Mouse (Mus musculus): ENCODE results near the gene Cideb.

Gene Cideb

DNA sequence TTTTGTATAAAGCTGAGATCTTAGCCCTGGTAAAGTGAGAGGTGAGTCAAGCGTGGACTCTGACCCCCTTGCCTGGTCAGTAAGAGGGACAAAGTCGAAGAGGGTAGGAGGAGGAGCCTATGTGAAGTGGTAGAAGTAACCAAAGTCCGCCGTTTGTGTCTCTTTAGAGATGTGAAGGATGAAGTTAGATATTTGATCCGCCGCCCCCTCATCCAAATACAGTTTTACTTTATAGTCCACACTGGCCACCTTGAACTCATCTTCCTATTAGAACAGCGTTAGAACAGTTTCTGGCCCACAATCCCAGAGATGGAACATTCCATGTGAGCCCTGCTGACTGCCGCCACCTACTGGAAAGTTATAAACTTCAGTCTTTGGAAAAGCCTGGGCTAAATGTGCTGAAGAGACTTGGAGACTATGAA, at the start of gene Cideb:
TSS of gene Cideb (minus strand) at position 96 of the 422 bp plus-strand sequence.
- peak; percentile 62 to 73 for DNase-seq

DNA sequence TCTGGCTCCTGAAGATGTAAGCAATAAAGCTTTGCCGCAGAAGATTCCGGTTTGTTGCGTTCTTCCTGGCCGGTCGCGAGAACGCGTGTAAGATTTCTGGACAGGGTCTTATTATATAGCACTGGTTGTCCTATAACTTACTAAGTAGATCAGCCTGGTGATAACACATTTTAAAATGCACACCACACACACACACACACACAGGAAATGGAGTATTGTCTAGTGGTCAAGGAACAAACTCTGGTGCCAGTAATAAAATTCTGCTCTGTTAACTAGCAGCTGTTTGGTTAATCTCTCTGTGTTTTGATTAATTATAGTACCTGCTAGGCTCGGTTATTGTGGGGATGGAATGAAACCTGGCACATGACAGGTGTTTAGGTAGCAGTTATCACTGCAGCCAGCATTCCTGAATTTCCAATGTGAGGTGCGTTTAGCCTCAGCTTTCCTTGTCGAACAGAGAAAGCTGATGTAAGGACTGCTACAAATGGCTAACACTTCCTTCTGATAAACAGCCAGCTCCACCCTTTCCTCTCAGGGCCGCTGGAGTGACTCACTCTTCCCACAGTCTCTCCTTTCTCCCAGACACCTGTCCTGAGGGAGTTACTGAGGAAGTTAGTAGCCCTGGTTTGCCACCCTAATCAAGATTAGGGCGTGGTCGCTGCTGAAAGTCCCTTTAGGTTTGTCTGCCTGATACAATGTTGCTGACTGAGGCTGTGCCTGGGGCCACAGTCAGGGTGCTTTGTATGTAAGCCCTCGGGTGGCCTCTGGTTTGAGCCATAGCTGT, 37.3 kb upstream of the Cideb start:
- peak in 1 of 2 experiments; percentile 6 for DNase-seq

DNA sequence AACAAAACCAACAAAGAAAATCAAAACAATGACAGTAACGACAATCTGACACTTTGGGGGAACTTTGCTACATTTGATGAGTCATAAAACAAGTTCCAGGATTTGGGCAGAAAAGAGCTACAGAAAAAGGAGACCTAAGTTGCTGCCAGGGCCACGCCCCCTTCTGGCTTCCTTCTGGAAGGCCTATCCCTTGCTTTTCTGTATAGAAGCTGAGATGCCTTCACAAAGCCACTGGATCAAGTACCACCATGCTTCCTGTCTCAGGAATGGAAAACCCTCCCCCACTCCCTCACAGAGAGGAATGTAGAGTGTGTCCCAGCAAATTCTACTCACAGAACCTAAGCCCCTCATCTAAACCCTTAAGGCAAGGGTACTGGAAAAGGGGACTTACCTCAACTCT, 35.7 kb upstream of the Cideb start:
- DNase-seq = peak in 1 of 2 experiments; percentile 37

DNA sequence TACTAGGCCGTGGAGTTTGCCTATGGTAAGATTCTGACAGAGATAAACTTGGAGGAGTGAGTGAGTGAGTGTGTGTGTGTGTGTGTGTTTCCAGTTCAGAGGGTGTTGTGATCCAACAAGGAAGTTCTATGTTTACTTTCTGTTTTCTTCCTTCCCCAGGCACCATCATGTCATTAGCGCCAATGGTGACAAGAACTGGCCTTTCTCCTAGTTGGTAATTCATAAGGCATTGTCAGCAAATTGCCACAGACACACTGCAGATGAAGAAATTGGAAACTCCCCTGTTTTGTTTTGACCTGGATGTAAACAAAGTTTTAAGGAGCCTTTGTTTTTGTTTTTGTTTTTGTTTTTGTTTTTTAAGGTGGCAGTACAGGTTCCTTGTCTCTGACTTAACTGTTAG, 35.2 kb upstream of the Cideb start:
- DNase-seq = no peak

DNA sequence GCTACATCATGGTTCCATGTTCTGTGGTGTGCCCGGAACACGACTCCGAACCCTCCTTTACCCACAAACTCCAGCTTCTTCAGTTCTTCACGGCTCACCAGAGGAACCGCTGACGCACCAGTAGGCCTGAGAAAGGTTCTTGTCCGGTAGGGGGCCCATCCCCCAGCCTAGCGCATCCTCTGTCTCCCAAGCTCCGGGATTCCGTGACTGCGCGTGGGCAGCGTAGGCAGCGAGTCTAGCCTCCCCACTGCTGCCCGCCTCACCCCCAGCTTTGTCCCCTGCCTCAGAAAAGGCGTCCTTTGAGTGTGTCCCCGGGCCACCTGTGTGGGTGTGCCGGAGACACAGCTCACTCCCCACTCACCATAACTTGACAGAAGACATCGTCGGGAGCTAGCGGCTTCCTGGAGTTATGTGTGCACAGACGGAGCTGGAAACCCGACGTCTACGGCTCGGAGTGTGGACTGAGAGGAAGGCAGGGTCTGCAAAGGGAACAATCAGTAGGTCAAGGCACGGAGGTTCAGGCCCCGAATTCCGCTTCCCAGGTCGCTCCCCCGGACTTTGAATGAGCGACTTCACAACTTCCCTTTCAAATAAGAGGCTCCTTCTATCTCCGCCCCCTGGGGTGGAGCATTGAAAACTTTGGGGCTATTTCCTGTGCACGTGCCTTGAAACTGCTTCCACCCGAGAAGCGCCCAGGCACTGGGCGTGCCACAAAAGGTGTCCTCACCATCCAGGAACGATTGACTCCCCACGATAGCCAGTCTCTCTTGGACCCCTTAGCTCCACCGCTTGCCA, 30.2 kb upstream of the Cideb start, which contains the start of gene Ripk3:
TSS of gene Ripk3 (minus strand) at position 610 of the 795 bp plus-strand sequence.
- DNase-seq = peak; percentile 49 to 66

DNA sequence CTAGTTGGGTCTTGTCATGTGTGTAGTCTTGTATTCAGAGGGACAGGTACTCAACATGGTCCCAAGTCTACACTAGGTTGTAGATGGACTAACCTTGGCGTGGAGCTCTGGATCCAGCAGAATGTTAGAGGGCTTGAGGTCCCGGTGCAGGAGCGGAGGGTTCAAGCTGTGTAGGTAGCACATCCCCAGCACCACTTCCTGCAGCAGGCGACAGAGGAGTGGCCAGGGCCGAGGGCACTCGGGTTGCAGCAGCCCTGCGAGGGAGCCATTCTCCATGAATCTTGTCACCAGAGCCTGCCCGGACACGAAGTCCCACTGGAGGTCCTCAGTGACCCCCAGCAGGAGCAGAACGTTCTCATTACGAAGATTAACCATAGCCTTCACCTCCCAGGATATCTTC, 29.5 kb upstream of the Cideb start:
- peak in 1 of 2 experiments; percentile 11 for DNase-seq

DNA sequence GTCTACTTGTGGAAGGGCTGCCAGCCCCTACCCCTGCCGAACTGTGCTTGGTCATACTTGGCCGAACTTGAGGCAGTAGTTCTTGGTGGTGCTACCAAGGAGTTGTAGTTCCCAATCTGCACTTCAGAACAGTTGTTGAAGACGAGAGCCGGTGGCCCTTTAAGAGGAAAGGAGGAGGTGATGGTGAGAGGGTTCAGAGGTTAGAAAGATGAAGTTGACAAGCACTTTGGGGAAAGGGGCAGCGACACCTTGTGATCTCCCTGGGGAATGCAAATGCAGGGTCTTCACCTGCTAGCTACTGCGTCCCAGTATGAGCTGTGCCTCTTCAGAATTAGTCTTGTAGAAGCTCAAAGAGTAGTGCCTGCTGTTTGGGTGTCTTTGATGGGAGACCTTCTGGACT, 26.9 kb upstream of the Cideb start:
- peak; percentile 39 to 54 for DNase-seq

DNA sequence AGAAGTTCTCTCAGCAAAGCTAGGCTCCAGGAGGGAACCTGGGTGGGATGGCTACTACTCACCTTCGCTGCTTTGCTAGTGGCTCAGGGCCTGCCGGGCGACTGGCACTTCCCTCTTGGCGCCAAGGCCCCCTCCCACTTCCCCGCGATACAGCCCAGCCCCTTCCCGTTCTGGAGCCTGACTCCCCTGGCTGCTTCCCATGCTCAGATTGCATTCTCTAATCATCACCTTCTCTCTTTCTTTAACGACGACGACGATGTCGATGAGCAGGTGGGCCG, 25.6 kb upstream of the Cideb start, which contains the start of gene Adcy4:
TSS of gene Adcy4 (minus strand) at position 138 of the 278 bp plus-strand sequence.
- peak; percentile 44 to 58 for DNase-seq

DNA sequence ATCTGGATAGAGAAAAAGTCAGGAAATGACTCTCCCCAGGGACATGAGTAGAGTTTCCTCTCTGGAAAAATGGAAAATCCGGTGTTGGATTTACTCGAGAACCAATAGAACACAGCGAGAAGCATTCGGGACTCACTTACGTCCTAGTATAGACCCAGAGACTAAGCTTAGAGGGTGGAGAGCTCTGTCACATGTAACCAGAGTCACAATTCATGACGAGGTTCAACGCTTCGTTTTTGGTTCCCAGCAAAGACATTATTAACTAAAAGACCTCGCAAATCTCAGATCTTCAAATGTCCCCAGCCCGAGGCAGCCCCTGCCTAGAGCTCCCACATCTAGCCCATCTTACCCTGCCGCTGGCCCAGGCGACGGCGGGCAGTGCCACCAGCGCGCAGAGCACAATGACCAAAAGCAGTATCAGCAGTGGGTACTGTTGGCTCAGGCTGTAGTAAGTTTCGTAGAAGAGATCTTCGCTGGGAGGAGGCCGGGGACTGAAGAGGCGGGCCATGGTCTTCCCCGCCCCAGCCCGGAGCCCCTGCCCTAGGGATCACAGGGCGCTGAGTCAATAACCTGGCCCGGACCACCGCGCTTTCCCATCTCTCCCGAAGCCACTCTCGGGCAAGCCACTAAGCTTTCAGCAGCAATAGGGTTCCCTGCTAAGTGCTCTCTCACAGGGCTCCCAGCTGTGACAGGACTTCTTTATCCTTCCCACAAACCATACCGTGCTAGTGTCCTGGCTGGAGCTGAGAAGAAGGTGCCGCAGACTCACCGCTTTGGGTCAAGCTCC, 25.1 kb upstream of the Cideb start:
- peak; percentile 39 to 56 for DNase-seq

DNA sequence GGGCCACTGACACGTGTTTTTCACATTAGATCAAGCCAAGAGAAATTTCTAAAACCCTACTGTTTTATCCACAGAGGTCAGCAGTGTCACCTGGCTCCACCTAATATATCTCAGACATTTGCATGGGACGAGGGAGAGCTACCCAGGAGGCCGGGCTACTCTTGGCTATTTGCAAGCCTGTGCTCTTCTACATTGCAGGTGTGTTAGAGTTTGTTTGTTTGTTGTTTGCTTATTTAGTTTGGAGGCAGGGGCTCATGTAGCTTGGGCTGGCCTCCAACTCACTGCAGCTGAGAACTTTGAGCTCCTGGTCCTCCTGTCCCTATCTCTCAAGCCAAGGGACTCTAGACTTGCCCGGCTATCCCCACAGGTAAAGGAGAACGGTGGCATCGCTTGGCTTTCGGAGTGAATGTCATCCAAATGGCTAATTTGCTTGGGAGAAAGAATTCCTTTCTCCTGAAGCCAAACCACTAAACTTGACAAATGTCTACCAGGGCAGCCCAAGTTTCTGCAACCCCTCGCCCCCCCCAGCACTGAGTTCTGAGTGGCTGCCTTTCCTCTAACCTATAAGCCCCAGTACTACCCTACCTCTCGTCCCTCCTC, 24.2 kb upstream of the Cideb start:
- peak; percentile 30 to 39 for DNase-seq

DNA sequence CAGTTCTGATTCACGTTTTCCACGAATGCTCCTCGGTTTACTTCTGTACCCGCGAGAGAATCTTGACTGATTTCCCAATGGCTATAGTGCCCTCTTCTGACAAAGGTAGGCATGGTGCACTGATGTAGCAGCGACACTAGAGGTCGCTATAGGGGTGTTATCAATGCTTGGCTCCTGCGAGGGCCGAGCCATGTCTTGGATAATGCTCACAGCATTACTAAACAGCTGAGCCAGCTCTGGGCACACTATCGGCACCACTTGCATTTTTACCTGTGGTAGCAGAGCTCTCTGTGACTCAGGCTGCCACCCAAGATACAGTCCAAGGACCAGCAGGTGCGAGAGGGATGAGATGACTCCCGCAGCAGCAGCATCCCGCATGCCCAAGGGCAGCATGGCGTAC, 23.1 kb upstream of the Cideb start:
- DNase-seq = peak; percentile 68 to 80

DNA sequence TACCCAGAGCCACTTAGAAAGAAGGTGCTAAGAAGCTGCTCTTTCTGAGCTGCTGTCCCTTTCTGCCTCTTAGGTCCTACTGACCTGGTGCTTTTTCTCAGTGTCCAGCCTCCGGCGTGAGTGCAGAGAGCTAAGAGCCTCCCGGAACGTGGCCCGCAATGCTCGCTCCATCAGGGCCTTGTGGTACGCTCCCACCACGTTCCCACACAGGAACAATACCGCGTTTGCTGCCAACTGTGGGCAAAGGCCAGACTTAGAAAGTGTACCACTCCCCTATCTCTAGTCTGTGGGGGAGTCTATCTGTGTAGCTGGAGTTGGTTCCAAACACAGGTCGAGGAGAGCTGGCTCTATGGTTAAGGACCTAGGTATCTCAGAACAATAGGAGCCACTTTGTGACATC, 22.5 kb upstream of the Cideb start:
- peak in 1 of 2 experiments; percentile 6 for DNase-seq

DNA sequence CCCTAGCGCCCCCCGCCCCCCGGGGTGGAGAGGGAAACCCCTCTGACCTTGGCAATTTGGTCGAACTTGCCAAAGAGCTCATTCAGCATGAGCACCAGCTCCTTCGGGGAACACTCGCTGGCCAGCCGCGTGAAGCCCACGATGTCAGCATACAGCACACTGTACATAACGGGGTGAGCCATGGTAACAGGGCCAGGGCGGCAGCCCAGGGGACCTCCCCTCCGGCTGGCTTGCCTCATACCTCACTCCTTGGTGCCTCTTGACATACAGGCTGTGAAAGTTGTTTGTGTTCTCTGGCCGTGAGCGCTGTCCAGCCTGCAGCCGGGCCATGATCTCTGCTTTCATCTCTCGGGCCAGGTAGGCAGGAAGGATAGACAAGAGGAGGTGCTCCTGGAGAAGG, 21.4 kb upstream of the Cideb start:
- DNase-seq = peak in 1 of 2 experiments; percentile 5

DNA sequence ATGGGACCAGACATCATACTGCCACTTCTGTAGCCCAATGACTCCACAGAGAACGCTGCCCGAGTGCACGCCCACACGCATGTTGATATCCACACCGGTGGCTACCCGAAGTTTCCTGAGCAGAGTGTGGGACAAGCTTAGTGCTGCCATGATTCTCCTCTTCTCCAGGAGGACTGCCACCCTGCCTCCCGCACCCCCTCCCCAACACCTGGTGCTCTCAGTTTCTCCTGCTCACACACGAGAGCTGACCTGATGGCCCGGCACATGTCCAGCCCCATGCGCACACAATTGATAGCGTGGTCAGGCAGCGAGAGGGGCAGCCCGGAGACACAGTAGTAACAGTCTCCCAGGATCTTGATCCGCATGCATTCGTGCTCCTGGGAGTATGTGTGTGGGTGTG, 20.4 kb upstream of the Cideb start:
- peak in 1 of 2 experiments; percentile 1 for DNase-seq

DNA sequence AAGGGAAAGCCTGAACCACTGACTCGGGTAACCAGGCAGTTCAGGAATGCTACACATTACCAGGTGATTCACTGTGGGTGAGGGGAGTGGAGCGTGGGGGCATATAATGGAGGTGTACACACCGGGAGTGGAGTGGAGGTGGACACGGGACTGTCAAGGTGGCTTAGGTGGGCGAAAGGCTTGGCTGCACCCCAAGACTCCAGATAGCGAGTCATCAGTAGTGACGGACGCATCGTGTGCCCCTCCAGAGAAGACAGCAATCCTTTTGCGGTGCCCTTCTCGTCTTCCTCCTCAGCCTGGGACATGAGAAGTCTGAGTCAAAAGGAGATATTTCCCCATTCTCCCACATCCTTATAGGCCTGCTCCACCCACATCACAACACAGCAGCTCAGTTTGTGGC, 19.5 kb upstream of the Cideb start:
- DNase-seq = no peak

DNA sequence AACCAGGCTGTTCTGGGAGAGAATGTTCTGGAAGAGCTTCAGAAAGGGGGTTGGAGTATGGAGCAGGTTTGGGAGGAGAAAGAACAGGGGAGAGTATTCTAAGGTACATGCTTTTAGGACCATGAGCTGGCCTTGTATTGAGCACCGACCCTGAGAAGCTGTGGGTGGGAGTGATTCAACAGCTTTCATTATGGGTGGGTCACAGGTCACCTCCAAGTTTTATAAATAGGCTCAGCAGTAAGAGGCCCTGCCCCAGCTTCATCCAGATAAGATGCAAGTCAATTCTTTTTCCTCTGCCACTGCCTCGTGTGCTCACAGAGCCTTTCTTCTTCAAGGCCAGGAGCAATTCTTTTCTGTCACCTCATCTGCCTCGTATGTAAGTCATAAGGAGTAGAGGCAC, 18.9 kb upstream of the Cideb start:
- DNase-seq = no peak

DNA sequence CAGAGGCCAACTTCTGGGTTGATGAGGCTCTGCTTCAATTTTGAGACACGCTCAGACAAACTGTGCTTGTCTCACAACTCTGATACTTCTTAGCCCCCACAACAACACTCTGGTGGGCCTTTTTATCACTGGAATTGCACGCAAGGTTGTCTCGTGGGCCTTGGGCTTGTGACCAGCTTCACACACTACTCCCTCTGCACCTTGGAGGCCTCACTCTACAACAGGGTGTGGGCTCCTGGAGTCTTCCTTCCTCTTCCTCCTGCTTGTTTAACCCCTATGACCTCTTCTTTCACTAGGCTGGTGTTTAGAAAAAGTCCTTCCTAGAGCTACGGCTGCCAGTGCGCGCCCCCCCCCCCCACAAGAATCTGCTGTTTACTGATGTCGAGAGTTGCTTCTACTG, 18.5 kb upstream of the Cideb start:
- no peak for DNase-seq

DNA sequence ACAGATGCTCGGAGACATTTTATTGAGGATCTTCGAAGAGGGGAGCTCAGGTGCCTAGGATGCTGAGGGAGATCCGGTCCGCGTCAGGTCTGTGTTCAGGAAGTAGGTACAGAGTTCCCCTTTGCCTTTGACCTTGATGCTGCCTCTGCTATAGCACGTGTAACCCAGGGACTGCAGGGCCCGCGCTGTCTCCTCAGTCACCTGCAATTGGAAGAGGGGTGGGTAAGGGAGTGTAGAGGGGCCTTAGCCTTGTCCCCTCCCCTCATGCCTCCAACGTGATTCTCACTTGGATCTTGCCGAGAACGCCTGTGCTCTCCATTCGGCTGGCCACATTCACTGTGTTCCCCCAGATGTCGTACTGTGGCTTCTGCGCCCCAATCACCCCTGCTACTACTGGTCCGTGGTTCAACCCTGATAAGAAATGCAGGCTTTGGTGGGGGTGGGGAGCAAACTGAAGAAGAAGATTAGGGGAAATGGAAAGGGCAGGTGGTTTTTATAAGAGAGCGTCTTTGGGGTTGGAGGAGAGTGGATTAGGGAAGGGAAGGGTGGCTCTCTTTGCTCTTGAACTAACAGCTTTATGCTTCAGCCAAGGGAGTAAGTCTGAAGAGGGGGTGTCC, 10.9 kb upstream of the Cideb start:
- no peak for DNase-seq

DNA sequence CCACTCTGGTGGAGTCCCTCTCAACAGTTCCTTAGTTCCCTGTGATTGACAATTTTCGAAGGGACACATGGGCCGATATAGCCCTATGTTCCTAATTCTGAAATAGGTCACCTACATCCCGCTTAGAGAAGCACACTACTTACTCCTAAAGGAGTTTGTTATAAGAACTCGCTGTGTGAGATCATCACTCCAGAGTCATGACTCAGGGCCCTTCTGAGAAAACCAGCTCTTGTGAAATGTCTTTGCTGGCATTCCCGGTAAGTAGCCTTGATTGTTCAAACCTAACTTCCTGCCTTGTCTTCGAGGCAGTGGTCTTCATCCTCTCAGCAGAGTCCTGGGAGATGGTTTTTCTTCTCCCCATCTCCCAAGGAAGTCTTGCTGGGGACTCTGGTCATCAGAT, 10.3 kb upstream of the Cideb start:
- no peak for DNase-seq

DNA sequence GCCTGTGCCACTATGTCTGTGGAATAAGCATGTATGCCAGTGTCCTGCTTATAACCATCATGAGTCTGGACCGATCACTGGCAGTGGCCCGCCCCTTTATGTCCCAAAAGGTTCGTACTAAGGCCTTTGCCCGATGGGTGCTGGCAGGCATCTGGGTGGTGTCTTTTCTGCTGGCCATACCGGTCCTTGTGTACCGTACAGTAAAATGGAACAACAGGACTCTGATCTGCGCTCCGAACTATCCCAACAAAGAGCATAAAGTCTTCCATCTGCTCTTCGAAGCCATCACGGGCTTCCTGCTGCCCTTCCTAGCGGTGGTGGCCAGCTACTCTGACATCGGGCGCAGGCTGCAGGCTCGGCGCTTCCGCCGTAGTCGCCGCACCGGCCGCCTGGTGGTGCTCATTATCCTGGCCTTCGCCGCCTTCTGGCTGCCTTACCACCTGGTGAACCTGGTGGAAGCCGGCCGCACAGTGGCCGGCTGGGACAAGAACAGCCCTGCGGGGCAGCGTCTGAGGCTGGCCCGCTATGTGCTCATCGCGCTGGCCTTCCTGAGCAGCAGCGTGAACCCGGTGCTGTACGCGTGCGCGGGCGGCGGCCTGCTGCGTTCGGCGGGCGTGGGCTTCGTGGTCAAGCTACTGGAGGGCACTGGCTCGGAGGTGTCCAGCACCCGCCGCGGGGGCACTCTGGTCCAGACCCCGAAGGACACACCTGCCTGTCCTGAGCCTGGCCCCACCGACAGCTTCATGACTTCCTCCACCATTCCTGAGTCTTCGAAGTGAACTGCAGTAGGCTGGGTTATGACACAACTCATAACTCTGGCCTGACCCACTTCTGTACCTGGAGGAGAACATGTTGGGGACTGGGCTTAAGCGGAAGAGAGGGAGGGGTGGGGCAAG, 9.5 kb upstream of the Cideb start:
- DNase-seq = peak; percentile 80 to 87

DNA sequence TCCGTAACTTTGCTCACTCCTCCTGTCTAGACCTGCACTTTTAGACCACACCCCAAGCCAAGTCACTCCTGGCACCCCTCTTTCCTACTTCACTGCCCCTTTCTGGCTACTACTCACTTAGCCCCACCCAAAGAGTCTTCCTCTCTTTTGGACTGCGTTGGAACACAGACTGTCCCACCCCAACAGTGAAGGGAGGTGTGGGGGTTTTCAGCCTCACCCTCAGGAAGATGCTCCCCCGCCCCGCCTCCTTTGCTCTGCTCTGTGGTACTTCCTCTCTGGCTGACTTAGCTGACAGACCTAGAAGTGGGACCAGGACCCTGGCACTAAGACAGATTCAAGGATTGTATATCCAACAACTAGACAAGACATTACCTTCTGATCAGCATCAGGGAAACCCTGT, 7.4 kb upstream of the Cideb start, which contains the start of gene Ltb4r1:
TSS of gene Ltb4r1 (plus strand) at position 267 of the 400 bp plus-strand sequence.
- DNase-seq = no peak
